ENCODE assay signal across 9 mouse cellular contexts in the genomic region with DNA sequence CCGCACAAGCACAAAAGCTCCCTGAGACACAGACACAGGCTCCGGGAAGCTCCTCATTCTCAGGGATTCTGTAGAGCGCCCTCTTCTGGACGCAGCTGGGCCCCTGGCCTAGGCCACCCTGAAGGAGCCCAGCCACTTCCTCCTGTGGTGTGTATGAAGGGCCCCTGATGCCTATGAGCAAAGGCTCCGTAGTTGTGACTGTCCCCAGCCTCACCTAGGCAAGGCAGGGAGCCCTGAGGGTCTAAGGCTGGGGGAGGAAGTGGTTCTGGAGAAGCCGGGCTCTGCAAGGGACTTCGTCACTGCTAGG. TPM values are rescaled to one million over a fixed set of nuclear protein-coding genes. Genes with fewer than 3 reads are reported as not detected.
DNase-seq lines count a peak whose midpoint lies in the region; ATAC-seq lines count a peak whose summit lies in the region.
"Had no signal": no experiment of that assay in that cellular context is flagged by ENCODE, and none has a peak within 500 bp of the region (broad histone marks: within the 10 kb centered on the region; RNA-seq: fewer than 3 reads in every experiment).

No protein-coding gene starts in this region.

- H3K27me3 ChIP-seq in hindbrain, embryonic 10.5 days (ENCODE audit: insufficient read depth, poor library complexity, severe bottlenecking): peaks cover 47% of the 10 kb centered on the region
- H3K27me3 ChIP-seq in hindbrain, embryonic 13.5 days: peaks cover 31% of the 10 kb centered on the region
- peaks cover 11% of the 10 kb centered on the region for H3K27me3 ChIP-seq in heart, embryonic 16.5 days (ENCODE audit: control insufficient read depth, insufficient read depth, low read length)

- H3K9me3 ChIP-seq in hindbrain, embryonic 10.5 days: no peaks in the 10 kb centered on the region
- H3K9me3 ChIP-seq in hindbrain, embryonic 13.5 days: no peaks in the 10 kb centered on the region
- H3K9me3 ChIP-seq in heart, embryonic 16.5 days (replicated peaks; ENCODE audit: control insufficient read depth, low read length): no peaks in the 10 kb centered on the region

- H3K4me3 ChIP-seq in hindbrain, embryonic 10.5 days: no peak overlapping the region
- H3K4me3 ChIP-seq in hindbrain, embryonic 13.5 days: no peak overlapping the region
- no peak overlapping the region for H3K4me3 ChIP-seq in heart, embryonic 16.5 days (ENCODE audit: low read length)

- DNase-seq in hindbrain, embryonic 10.5 days (ENCODE audit: low spot score): peak; percentile 49
- peak; percentile 67 for DNase-seq in MEL-GATA-1-ER (ENCODE audit: extremely low read depth, low read depth)
- DNase-seq in cerebellum, adult 9-11 months: peak; percentile 41
- peak; percentile 34 to 36 for DNase-seq in layer of hippocampus, postnatal 36 days
- peak; percentile 86 for DNase-seq in testis, postnatal 10 days (ENCODE audit: low spot score)

- H3K9ac ChIP-seq in hindbrain, embryonic 13.5 days: no peak overlapping the region
- no peak overlapping the region for H3K9ac ChIP-seq in heart, embryonic 16.5 days (ENCODE audit: low read length)

- peaks cover 46% of the 10 kb centered on the region for H3K4me1 ChIP-seq in hindbrain, embryonic 10.5 days (replicated peaks)
- peaks cover 28% of the 10 kb centered on the region for H3K4me1 ChIP-seq in hindbrain, embryonic 13.5 days (replicated peaks)
- H3K4me1 ChIP-seq in heart, embryonic 16.5 days (ENCODE audit: control insufficient read depth, insufficient read depth, low read length): peaks cover 38% of the 10 kb centered on the region

- no peak overlapping the region for H3K4me2 ChIP-seq in hindbrain, embryonic 13.5 days
- H3K4me2 ChIP-seq in heart, embryonic 16.5 days (ENCODE audit: low read depth, low read length): no peak overlapping the region

- 50% methylated on average over 7 of the region's 7 CpGs for WGBS in hindbrain, embryonic 10.5 days
- 44% methylated on average over 7 of the region's 7 CpGs for WGBS in hindbrain, embryonic 13.5 days
- 46% methylated on average over 7 of the region's 7 CpGs for WGBS in heart, embryonic 16.5 days

- H3K36me3 ChIP-seq in hindbrain, embryonic 10.5 days: no peaks in the 10 kb centered on the region
- no peaks in the 10 kb centered on the region for H3K36me3 ChIP-seq in hindbrain, embryonic 13.5 days
- no peaks in the 10 kb centered on the region for H3K36me3 ChIP-seq in heart, embryonic 16.5 days (ENCODE audit: control insufficient read depth, insufficient read depth)

- H3K27ac ChIP-seq in hindbrain, embryonic 10.5 days: peak overlapping the region; percentile 17; the same call in 1 of the 2 replicates
- H3K27ac ChIP-seq in hindbrain, embryonic 13.5 days: no peak overlapping the region
- peak overlapping the region; percentile 11; the same call in 1 of the 2 replicates for H3K27ac ChIP-seq in heart, embryonic 16.5 days (ENCODE audit: low read length)
- H3K27ac ChIP-seq: macrophage had no signal

- ATAC-seq in hindbrain, embryonic 13.5 days (ENCODE audit: low FRiP score): no peak
- ATAC-seq in heart, embryonic 16.5 days (replicated peaks; ENCODE audit: extremely low read depth, insufficient read depth, low FRiP score): 0 out of 2 replicates have a peak, but pooled peaks have one; percentile 10
- ATAC-seq in megakaryocyte-erythroid progenitor cell, adult 5-6 weeks (replicated peaks; ENCODE audit: low FRiP score, low TSS enrichment, poor library complexity, severe bottlenecking): peak; percentile 53; the same call in 1 of the 2 replicates

RNA-seq across cellular contexts. Expression of a gene that starts 3.8 kb away (rescaled TPM):
- 0.05 and 0.09 TPM in 2 replicates for polyA plus RNA-seq in hindbrain, embryonic 10.5 days (2016; fragmentation: Nextera tagmentation; extraction: Ambion mirVana)
- 0.08 TPM in 1 of 2 replicates, not detected in the other for polyA plus RNA-seq in hindbrain, embryonic 13.5 days (2015; fragmentation: Nextera tagmentation; extraction: Ambion mirVana)
- polyA plus RNA-seq in heart, embryonic 16.5 days (2015; fragmentation: Nextera tagmentation; extraction: Ambion mirVana): 0.15 and 0.20 TPM in 2 replicates
- total RNA-seq in layer of hippocampus, postnatal 36 days (2021): 1 to 10 TPM; 1.4 to 1.7 TPM
- total RNA-seq in megakaryocyte-erythroid progenitor cell, adult 5-6 weeks (2014; fragmentation: Nextera tagmentation): not detected in 2 replicates
- total RNA-seq in megakaryocyte-erythroid progenitor cell, adult 5-6 weeks (2017): 0.30 and 0.33 TPM in 2 replicates

RNA-seq across cellular contexts. Expression of a gene that starts 24.9 kb away (rescaled TPM):
- 0.09 TPM in 1 of 2 replicates, not detected in the other for polyA plus RNA-seq in hindbrain, embryonic 10.5 days (2016; fragmentation: Nextera tagmentation; extraction: Ambion mirVana)
- 0.14 TPM in 1 of 2 replicates, not detected in the other for polyA plus RNA-seq in hindbrain, embryonic 13.5 days (2015; fragmentation: Nextera tagmentation; extraction: Ambion mirVana)
- 0.21 and 0.33 TPM in 2 replicates for polyA plus RNA-seq in heart, embryonic 16.5 days (2015; fragmentation: Nextera tagmentation; extraction: Ambion mirVana)
- not detected for total RNA-seq in layer of hippocampus, postnatal 36 days (2021)
- 3.3 and 5.6 TPM in 2 replicates for total RNA-seq in megakaryocyte-erythroid progenitor cell, adult 5-6 weeks (2014; fragmentation: Nextera tagmentation)
- 5.3 and 7.2 TPM in 2 replicates for total RNA-seq in megakaryocyte-erythroid progenitor cell, adult 5-6 weeks (2017)

RNA-seq across cellular contexts. Expression of a gene that starts 43.1 kb away (rescaled TPM):
- polyA plus RNA-seq in hindbrain, embryonic 10.5 days (2016; fragmentation: Nextera tagmentation; extraction: Ambion mirVana): 2.7 and 3.6 TPM in 2 replicates
- 2.2 and 2.3 TPM in 2 replicates for polyA plus RNA-seq in hindbrain, embryonic 13.5 days (2015; fragmentation: Nextera tagmentation; extraction: Ambion mirVana)
- 10.0 and 14.0 TPM in 2 replicates for polyA plus RNA-seq in heart, embryonic 16.5 days (2015; fragmentation: Nextera tagmentation; extraction: Ambion mirVana)
- 1 to 10 TPM; 2.9 to 4.8 TPM for total RNA-seq in layer of hippocampus, postnatal 36 days (2021)
- total RNA-seq in megakaryocyte-erythroid progenitor cell, adult 5-6 weeks (2014; fragmentation: Nextera tagmentation): 1.2 TPM in 1 of 2 replicates, not detected in the other
- total RNA-seq in megakaryocyte-erythroid progenitor cell, adult 5-6 weeks (2017): 0.15 TPM in 1 of 2 replicates, not detected in the other

Comparison
In these comparisons a context has a peak if more than half of its experiments do, and no peak if none do; other contexts are left out.
1. DNase-seq: peak in every context shown above with its lines; median percentile 86 in testis, postnatal 10 days; 67 in MEL-GATA-1-ER; 49 in hindbrain, embryonic 10.5 days; 41 in cerebellum, adult 9-11 months; 35 in layer of hippocampus, postnatal 36 days.